Mouse (Mus musculus) heart, adult 2 months (tissue): ENCODE data around the gene Neil3. TPM values are rescaled to one million over a fixed set of nuclear protein-coding genes. Genes with fewer than 3 reads are reported as not detected.
A peak's percentile ranks its signal among the peaks of the same experiment; 100 is the strongest.

ENCODE experiments used
- DNase-seq, 2 experiments: peaks; one replicate each; pipeline ENCODE4 v3.0.0; 2021
- H3K27ac ChIP-seq: fragments of 200-600 bp; 2 replicates; pipeline ENCODE4 v1.8.1; 2022
- H3K27me3 ChIP-seq: fragments of 200-500 bp; 2 replicates; pipeline ENCODE4 v1.6.1; 2012; ENCODE audit warnings: mild to moderate bottlenecking, low read length, inconsistent platforms, mixed read lengths; ENCODE audit not compliant: control insufficient read depth, insufficient read depth
- H3K36me3 ChIP-seq: fragments of 200-500 bp; 2 replicates; pipeline ENCODE4 v1.6.1; 2012; ENCODE audit warnings: low read length, inconsistent platforms; ENCODE audit not compliant: control insufficient read depth, insufficient read depth
- H3K4me1 ChIP-seq: fragments of 200-500 bp; 2 replicates; pipeline ENCODE4 v1.6.1; 2011; ENCODE audit warnings: low read length; ENCODE audit not compliant: control insufficient read depth, insufficient read depth
- H3K4me3 ChIP-seq: fragments of 200-600 bp; 2 replicates; pipeline ENCODE4 v1.8.1; 2022
- H3K79me2 ChIP-seq: fragments of 200-500 bp; replicated peaks from 2 replicates; pipeline ENCODE4 v1.6.1; 2012; ENCODE audit warnings: mild to moderate bottlenecking, inconsistent platforms, low read length, moderate library complexity, mixed read lengths; ENCODE audit not compliant: control insufficient read depth, insufficient read depth
- H3K9ac ChIP-seq: fragments of 200-500 bp; 2 replicates; pipeline ENCODE4 v1.6.1; 2012; ENCODE audit warnings: low read depth, mild to moderate bottlenecking, control low read depth, inconsistent platforms, low read length, mixed read lengths
- CTCF ChIP-seq: fragments of 200-600 bp; IDR thresholded peaks from 2 replicates; pipeline ENCODE4 v1.8.1; 2022; ENCODE audit warnings: antibody characterized with exemption, mild to moderate bottlenecking, moderate library complexity
- EP300 ChIP-seq: fragments of 200-500 bp; IDR thresholded peaks from 2 replicates; pipeline ENCODE4 v1.6.1; 2011; ENCODE audit warnings: low read depth, low read length, control low read depth; ENCODE audit not compliant: insufficient read depth
- POLR2A ChIP-seq: fragments of 200-500 bp; IDR thresholded peaks from 2 replicates; pipeline ENCODE4 v1.6.1; 2011; ENCODE audit warnings: mild to moderate bottlenecking, low read depth, low read length, control low read depth; ENCODE audit not compliant: insufficient read depth
- WGBS: fragments of 180-500 bp; shearing (Covaris S2); methylation state at CpG from one replicate; pipeline ENCODE4 v1.1.7; 2018; 5-methylcytosine and 5-hydroxymethylcytosine counted together
- intact Hi-C: fragments of 180-260 bp; cut with DNase I; formaldehyde crosslinking; loops from one replicate; pipeline ENCODE4 v1.15.1; 2025
- long read RNA-seq: library from polyadenylated mRNA; stranded (forward); transcript quantifications from one replicate; pipeline ENCODE4 v2.0.0, GENCODE M21; 2021
- polyA plus RNA-seq: library from polyadenylated mRNA; depleted of rRNA; stranded (reverse); fragments of >200 nt; gene quantifications from 2 replicates; pipeline ENCODE4 v1.2.3, GENCODE M21; 2012; rRNA removed
- total RNA-seq, 2 experiments: library from RNA; stranded (reverse); gene quantifications; 2 replicates each; pipeline ENCODE4 v1.2.3; 2021

The Neil3 gene
- under 1 TPM in 1 of 2 experiments, not detected in 1; 0.18 TPM for total RNA-seq
- polyA plus RNA-seq = 0.10 and 0.23 TPM in 2 replicates
- long read RNA-seq = 0 reads

DNA sequence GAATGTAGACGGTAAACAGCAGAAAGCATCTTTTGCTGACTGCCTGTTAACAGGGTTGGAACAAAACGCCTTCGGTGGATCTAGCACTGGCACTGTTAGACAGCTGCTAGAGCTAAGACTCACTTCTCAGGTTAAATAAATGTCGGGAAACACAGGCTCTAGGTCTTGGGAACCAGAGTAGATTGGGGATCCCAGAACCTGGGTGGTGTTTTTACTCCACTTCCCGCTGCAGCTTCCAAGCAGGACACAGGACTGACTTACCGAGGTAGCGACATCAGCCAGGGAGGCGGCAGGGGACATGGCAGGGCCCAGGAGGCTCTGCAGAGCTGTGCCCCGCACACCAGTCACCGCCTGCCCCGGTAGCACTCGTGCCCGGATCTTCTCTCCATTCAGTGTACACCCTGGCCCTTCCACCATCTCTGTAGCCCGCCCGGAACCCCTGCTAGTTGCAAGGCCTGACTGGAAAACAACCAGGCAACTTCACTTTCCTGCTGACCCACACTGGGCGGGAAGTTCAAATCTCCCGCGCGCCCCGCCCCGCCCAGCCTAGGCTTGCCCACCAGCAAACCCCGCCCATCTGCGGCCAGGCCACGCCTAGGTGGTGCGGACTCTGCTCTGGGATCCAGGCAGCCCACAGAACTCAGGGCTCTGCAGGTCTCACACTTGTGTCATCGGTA lies at the start of gene Neil3:
TSS of gene Neil3 (minus strand) at position 571 of the 677 bp plus-strand sequence.
- peak within 1 kb of the TSS; percentile 47 for H3K4me3 ChIP-seq
- H3K9ac ChIP-seq = peak within 1 kb of the TSS; percentile 29
- H3K4me1 ChIP-seq = no peaks in the 10 kb centered on the region; the same call in 1 of the 2 replicates
- H3K27me3 ChIP-seq = no peaks in the 10 kb centered on the region
- H3K79me2 ChIP-seq = no peaks in the 10 kb centered on the region
- H3K36me3 ChIP-seq = no peaks in the 10 kb centered on the region
- DNase-seq = peak; percentile 86 to 87
- WGBS = under 1% methylated on average over 26 of the region's 26 CpGs
- no peak for TF ChIP-seq EP300
- TF ChIP-seq CTCF = 0 out of 2 replicates have a peak, but pooled peaks have one; percentile 3
- no peak for TF ChIP-seq POLR2A
- intact Hi-C loops = no loop called here
- H3K27ac ChIP-seq = no peak within 1 kb of the TSS

GRCm38 (mm10) chr8:53680846-53681245 lies 42.0 kb upstream of the Neil3 start:
- no peak overlapping the region for H3K27ac ChIP-seq
- H3K36me3 ChIP-seq = no peaks in the 10 kb centered on the region
- 22% methylated on average over 12 of the region's 12 CpGs for WGBS
- peak; percentile 28 to 37 for DNase-seq
- intact Hi-C loops = no loop called here
- no peak overlapping the region for H3K9ac ChIP-seq
- H3K4me1 ChIP-seq = no peaks in the 10 kb centered on the region
- no peaks in the 10 kb centered on the region for H3K27me3 ChIP-seq
- no peaks in the 10 kb centered on the region for H3K79me2 ChIP-seq
- TF ChIP-seq EP300 (no peak), POLR2A (no peak), CTCF (peak; percentile 62)
- H3K4me3 ChIP-seq = no peak overlapping the region

- TF ChIP-seq POLR2A (no peak), EP300 (no peak), CTCF (peak; percentile 74)
- H3K27ac ChIP-seq = no peak overlapping the region
- H3K27me3 ChIP-seq = no peaks in the 10 kb centered on the region
- no peaks in the 10 kb centered on the region for H3K36me3 ChIP-seq
- H3K4me3 ChIP-seq = no peak overlapping the region
- intact Hi-C loops = no loop called here
- WGBS = 25% methylated on average over 4 of the region's 4 CpGs
- no peak overlapping the region for H3K9ac ChIP-seq
- no peaks in the 10 kb centered on the region for H3K79me2 ChIP-seq
- H3K4me1 ChIP-seq = no peaks in the 10 kb centered on the region
- peak; percentile 20 to 49 for DNase-seq
These were observed 25.1 kb upstream of the Neil3 start for GRCm38 (mm10) chr8:53663946-53664345.

GRCm38 (mm10) chr8:53661436-53661835 lies 22.6 kb upstream of the Neil3 start:
- intact Hi-C loops = no loop called here
- Histone ChIP-seq H3K36me3 (no peaks in the 10 kb centered on the region), H3K4me1 (no peaks in the 10 kb centered on the region), H3K4me3 (no peak overlapping the region), H3K79me2 (no peaks in the 10 kb centered on the region), H3K27me3 (no peaks in the 10 kb centered on the region), H3K9ac (no peak overlapping the region), H3K27ac (no peak overlapping the region)
- TF ChIP-seq POLR2A (no peak), CTCF (no peak), EP300 (no peak)
- DNase-seq = no peak
- 64% methylated on average over 3 of the region's 3 CpGs for WGBS

GRCm38 (mm10) chr8:53630618-53631017 lies 8.2 kb downstream of the Neil3 start:
- intact Hi-C loops = no loop called here
- no peak for DNase-seq
- no peak for TF ChIP-seq EP300
- TF ChIP-seq CTCF = no peak
- no peak for TF ChIP-seq POLR2A
- 77% methylated on average over 4 of the region's 4 CpGs for WGBS
- no peak overlapping the region for H3K4me3 ChIP-seq
- no peaks in the 10 kb centered on the region for H3K36me3 ChIP-seq
- no peaks in the 10 kb centered on the region for H3K79me2 ChIP-seq
- no peaks in the 10 kb centered on the region for H3K4me1 ChIP-seq
- no peak overlapping the region for H3K27ac ChIP-seq
- H3K27me3 ChIP-seq = no peaks in the 10 kb centered on the region
- no peak overlapping the region for H3K9ac ChIP-seq

GRCm38 (mm10) chr8:53628864-53629415 lies 9.9 kb downstream of the Neil3 start:
- no peak overlapping the region for H3K27ac ChIP-seq
- no peak overlapping the region for H3K4me3 ChIP-seq
- H3K27me3 ChIP-seq = no peaks in the 10 kb centered on the region
- H3K4me1 ChIP-seq = no peaks in the 10 kb centered on the region
- no peaks in the 10 kb centered on the region for H3K79me2 ChIP-seq
- WGBS = 94% methylated on average over 4 of the region's 4 CpGs
- TF ChIP-seq POLR2A (no peak), CTCF (no peak), EP300 (no peak)
- DNase-seq = no peak
- intact Hi-C loops = no loop called here
- H3K36me3 ChIP-seq = no peaks in the 10 kb centered on the region
- H3K9ac ChIP-seq = no peak overlapping the region
